Mouse (Mus musculus) monocyte, adult 2 months (primary cell): ENCODE results near the gene Dnase2a.

Source experiments
- DNase-seq, 2 experiments: peaks; one replicate each; pipeline ENCODE4 v3.0.0; 2022; ENCODE audit warnings: low spot score in 2 of 2, low read depth in 1 of 2

Gene Dnase2a

DNA sequence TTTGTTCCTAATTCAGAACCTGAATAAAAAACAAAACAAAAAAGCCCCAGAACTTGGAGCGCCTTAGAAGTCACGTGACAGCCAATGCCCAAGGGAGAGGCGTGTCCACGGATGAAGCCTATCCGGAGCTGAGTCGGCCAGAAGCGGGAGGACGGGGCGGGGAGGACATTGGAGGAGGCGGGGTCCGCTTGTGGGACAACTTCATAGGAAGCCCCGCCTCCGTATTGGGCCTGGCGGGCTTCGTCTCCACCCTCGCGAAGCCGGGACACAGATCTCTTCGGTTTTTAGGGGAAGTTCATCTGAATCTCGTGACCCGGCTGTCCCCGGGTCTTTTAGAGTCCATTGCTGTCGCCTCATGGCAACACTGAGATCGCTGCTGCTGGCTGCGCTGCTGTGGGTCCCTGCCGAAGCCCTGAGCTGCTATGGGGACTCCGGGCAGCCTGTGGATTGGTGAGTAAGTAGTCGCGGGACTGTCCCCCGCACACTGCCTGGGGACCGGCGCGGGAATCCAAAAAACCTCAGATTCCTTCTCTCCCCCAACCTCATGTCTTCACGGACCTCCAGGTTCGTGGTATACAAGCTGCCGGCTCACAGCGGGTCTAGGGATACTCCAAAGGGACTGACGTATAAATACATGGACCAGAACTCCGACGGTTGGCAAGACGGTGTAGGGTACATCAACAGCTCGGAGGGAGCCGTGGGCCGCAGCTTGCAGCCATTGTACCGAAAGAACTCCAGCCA lies at the start of gene Dnase2a:
TSS of gene Dnase2a (plus strand) at position 140 of the 741 bp plus-strand sequence.
- DNase-seq, result peak; percentile 96 to 98

- peak in 1 of 2 experiments; percentile 77 for DNase-seq
These were observed 36.7 kb upstream of the Dnase2a start, which contains the start of gene Syce2 for GRCm38 (mm10) chr8:84871376-84872308. TSS of gene Syce2 (plus strand) at chr8:84872111.

DNA sequence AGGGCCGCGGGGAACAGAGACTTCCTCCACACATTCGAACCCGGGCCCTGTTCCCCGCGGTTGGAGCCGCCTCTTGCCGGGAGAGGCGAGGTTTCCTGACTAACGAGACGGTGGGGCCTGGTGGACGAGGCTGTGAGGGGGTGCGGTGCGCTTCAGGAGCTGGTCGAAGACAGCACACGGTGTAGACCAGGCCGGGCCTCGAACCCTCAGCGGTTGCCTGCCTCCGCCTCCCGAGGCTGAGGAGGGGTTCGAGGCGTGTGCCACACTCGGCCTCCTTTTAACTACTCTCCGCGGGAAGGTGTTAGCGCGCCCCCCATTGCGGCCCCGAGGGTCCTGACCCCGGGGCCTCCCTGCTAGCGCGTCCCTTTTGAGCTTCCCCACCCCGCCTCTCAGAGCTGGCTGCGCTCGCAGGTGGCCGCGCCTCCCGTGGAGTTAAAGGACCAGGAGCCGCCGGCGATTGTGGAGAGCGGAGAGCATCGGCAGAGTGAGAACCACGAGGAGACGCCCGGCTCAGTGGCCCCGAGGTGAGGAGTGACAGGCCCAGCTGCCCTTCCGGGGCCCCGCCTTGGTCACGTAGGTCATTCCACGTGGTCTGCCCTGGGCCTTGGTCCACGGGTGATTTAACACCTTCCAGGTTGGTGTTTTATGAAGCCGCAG lies 35.9 kb upstream of the Dnase2a start:
- peak in 1 of 2 experiments; percentile 15 for DNase-seq

DNA sequence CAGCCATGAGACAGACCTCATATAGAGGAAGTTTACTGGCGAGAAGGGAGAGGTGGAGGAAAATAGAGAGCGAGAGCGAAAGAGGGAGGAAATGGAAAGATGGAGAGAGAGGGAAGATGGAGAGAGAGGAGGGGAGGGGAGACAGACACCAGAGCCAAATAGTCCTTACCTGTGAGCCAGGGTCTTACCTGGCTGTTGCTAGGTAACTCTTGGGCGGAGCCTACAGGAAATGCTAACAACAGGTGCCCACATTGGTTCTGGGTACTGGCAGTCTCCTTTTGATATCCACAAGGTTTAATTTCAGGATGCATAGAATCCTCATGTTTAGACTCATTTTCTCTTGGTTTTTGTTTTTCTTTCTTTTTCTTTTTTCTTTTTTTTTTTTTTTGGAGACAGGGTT lies 35.3 kb upstream of the Dnase2a start:
- no peak for DNase-seq

DNA sequence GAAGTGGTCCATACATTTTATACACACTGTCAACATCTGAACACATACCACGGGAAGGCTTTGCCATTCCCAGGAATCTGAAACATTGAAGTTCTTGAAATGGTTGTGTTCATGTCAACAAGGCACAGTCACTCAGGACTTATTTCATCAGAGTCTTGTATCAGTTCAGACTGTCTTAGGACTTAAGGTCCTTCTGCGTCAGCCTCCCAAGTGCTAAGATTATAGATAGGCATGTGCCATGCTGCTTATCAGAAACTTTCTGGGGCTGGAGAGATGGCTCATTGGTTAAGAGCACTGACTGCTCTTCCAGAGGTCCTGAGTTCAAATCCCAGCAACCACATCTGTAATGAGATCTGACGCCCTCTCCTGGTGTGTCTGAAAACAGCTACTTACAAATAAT lies 34.0 kb upstream of the Dnase2a start:
- DNase-seq, result no peak

- DNase-seq, result no peak
These were observed 30.9 kb upstream of the Dnase2a start for GRCm38 (mm10) chr8:84877297-84878035.

DNA sequence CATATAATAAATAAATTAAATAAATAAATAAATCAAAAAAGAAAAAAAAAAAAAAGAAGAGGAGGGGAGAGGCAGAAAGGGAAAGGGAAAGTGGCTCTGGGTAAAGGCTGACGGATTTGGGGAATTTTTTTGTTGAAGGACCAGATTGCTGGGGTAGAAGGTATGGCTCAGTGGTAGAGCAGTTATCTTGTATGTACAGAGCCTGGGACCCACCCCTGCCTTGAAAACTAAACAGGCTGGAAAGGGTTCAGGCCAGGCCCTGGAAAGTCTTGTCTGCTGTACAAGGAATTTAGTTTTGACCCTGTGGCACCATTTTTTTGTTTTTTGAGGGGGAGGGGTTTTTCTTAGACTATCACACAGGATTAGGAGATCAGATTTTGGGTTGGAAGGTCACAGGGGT lies 29.4 kb upstream of the Dnase2a start:
- DNase-seq, result no peak

GRCm38 (mm10) chr8:84884728-84885127 lies 23.6 kb upstream of the Dnase2a start:
- no peak for DNase-seq

- no peak for DNase-seq
These were observed 20.1 kb upstream of the Dnase2a start for GRCm38 (mm10) chr8:84888280-84888679.

- no peak for DNase-seq
These were observed 19.2 kb upstream of the Dnase2a start for GRCm38 (mm10) chr8:84889141-84889540.

- no peak for DNase-seq
These were observed 15.2 kb upstream of the Dnase2a start for GRCm38 (mm10) chr8:84892993-84893708.

- DNase-seq, result peak; percentile 77 to 85
These were observed 14.6 kb upstream of the Dnase2a start, which contains the start of gene Gcdh for GRCm38 (mm10) chr8:84893709-84894134. TSS of gene Gcdh (minus strand) at chr8:84893921.

- DNase-seq, result no peak
These were observed 12.4 kb upstream of the Dnase2a start for GRCm38 (mm10) chr8:84895963-84896362.

DNA sequence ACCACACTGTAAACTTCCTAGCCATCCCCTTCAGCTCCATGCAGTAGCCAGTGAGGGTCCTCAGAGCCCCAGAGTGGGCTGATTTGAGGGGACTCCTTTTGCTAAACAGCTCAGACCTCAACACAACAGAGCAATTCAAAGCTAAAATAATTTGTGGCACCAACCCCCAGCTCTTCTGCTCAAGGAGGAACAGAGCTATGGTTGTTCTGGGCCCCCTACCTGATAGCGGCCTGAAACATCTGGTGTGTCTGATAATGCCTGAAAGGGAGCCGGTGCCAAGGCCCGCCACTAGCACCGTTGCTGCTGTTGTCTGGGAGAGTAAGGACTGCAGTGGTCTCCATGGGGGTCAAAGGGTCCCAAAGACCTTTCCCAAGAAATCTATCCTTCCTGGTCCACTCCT lies 7.3 kb upstream of the Dnase2a start:
- DNase-seq, result no peak

GRCm38 (mm10) chr8:84901752-84902151 lies 6.6 kb upstream of the Dnase2a start, which contains the start of gene Klf1:
TSS of gene Klf1 (plus strand) at chr8:84901928.
- DNase-seq, result no peak

DNA sequence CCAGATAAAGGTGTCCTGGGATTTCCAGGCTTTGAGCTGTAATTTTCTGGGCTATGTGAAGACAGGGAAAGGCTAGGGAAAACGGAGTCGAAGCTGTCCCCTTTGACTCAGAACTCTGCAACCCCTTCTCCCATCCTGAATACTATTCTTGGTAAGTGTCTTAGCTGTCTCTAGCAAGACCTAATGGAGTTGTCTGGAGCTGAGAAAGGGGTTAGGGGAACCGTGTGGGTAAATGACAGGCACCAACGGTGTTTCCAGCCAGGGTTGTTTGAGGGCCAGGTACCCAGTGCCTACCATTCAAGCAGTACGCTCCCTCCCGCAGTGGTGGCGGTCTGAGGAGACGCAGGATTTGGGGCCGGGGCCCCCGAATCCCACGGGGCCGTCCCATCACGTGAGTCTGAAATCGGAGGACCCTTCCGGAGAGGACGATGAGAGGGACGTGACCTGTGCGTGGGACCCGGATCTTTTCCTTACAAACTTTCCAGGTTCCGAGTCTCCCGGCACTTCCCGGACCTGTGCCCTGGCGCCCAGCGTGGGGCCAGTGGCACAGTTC lies 5.9 kb upstream of the Dnase2a start:
- no peak for DNase-seq

GRCm38 (mm10) chr8:84902920-84903661 lies 5.3 kb upstream of the Dnase2a start:
- DNase-seq, result peak; percentile 77 to 86

DNA sequence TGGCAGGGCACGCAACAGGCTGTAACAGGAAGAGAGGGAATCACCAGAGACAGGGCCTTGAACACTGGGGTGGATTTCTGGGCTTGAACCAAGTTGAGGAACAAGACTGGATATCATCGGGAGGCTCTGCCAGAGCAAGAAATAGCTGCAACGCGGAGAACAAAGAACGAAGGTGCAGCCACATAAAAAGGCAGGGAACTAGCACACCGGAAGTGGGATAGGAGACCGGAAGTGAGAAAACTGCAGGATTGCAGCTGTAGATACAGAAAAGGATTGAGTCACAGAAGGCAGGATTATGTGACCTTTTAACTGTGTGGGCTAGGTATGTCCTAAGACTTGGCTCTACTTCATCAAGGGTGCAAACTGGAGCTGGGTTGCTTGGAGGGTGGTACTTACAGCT lies 4.0 kb upstream of the Dnase2a start:
- no peak for DNase-seq

GRCm38 (mm10) chr8:84907037-84907436 lies 1.3 kb upstream of the Dnase2a start:
- no peak for DNase-seq
